Mouse (Mus musculus) small intestine, adult 2 months (tissue): ENCODE results near the gene Trim26. TPM values are rescaled to one million over a fixed set of nuclear protein-coding genes. Genes with fewer than 3 reads are reported as not detected.

Experiments used
- H3K27ac ChIP-seq: fragments of 200-500 bp; 2 replicates; pipeline ENCODE4 v1.5.1; 2012; ENCODE audit warnings: low read depth, low read length, control low read depth, inconsistent platforms; ENCODE audit not compliant: insufficient read depth
- H3K27me3 ChIP-seq: fragments of 200-500 bp; 2 replicates; pipeline ENCODE4 v1.6.1; 2012; ENCODE audit warnings: mild to moderate bottlenecking, moderate library complexity, low read length, inconsistent platforms; ENCODE audit not compliant: control insufficient read depth, insufficient read depth
- H3K36me3 ChIP-seq: fragments of 200-500 bp; 2 replicates; pipeline ENCODE4 v1.6.1; 2012; ENCODE audit warnings: mild to moderate bottlenecking, low read length, control low read depth, inconsistent platforms; ENCODE audit not compliant: control insufficient read depth, insufficient read depth
- H3K4me1 ChIP-seq: fragments of 200-500 bp; 2 replicates; pipeline ENCODE4 v1.6.1; 2012; ENCODE audit warnings: low read length, inconsistent platforms, mixed read lengths; ENCODE audit not compliant: control insufficient read depth, insufficient read depth, insufficient read length
- H3K4me3 ChIP-seq: fragments of 200-500 bp; 2 replicates; pipeline ENCODE4 v1.5.1; 2012; ENCODE audit warnings: low read depth, mild to moderate bottlenecking, control low read depth, inconsistent platforms, low read length, moderate library complexity
- CTCF ChIP-seq: fragments of 200-500 bp; IDR thresholded peaks from 2 replicates; pipeline ENCODE4 v1.5.1; 2012; ENCODE audit warnings: low read depth, mild to moderate bottlenecking, control low read depth, inconsistent platforms, low read length, moderate library complexity, mixed read lengths; ENCODE audit not compliant: insufficient replicate concordance, insufficient read length; ENCODE audit errors: extremely low read depth
- POLR2A ChIP-seq: fragments of 200-500 bp; IDR thresholded peaks from 2 replicates; pipeline ENCODE4 v1.6.1; 2012; ENCODE audit warnings: low read depth, mild to moderate bottlenecking, control low read depth, inconsistent platforms, low read length, moderate library complexity
- WGBS: fragments of 180-500 bp; shearing (Covaris S2); methylation state at CpG from one replicate; pipeline ENCODE4 v1.1.7; 2018; 5-methylcytosine and 5-hydroxymethylcytosine counted together
- polyA plus RNA-seq: library from polyadenylated mRNA; depleted of rRNA; stranded (reverse); fragments of >200 nt; gene quantifications from 2 replicates; pipeline ENCODE4 v1.2.3, GENCODE M21; 2012

Gene Trim26
- polyA plus RNA-seq, 1 experiment: 37.3 TPM

GRCm38 (mm10) chr17:36868836-36869235, 31.9 kb downstream of the Trim26 start:
- Histone ChIP-seq H3K27me3 (no peaks in the 10 kb centered on the region), H3K4me1 (peaks cover 11% of the 10 kb centered on the region; the same call in 1 of the 2 replicates), H3K27ac (no peak overlapping the region), H3K36me3 (no peaks in the 10 kb centered on the region; the same call in 1 of the 2 replicates), H3K4me3 (no peak overlapping the region)
- 89% methylated on average over 2 of the region's 2 CpGs for WGBS
- TF ChIP-seq CTCF: no peak
- TF ChIP-seq POLR2A: no peak

- peaks cover 9% of the 10 kb centered on the region; the same call in 1 of the 2 replicates for H3K4me1 ChIP-seq
- H3K27ac ChIP-seq: no peak within 1 kb of the TSS
- TF ChIP-seq POLR2A (no peak), CTCF (no peak)
- H3K27me3 ChIP-seq: no peaks in the 10 kb centered on the region
- no peaks in the 10 kb centered on the region; the same call in 1 of the 2 replicates for H3K36me3 ChIP-seq
- 79% methylated on average over 4 of the region's 4 CpGs for WGBS
- H3K4me3 ChIP-seq: no peak within 1 kb of the TSS
Measured at GRCm38 (mm10) chr17:36869284-36869954, 32.5 kb downstream of the Trim26 start, which contains the start of gene Trim10. Gene Trim10, plus strand, starts transcription at chr17:36869574.

- 73% methylated on average over 25 of the region's 25 CpGs for WGBS
- Histone ChIP-seq H3K4me1 (peaks cover 4% of the 10 kb centered on the region; the same call in 1 of the 2 replicates), H3K4me3 (no peak overlapping the region), H3K27me3 (no peaks in the 10 kb centered on the region), H3K27ac (no peak overlapping the region), H3K36me3 (no peaks in the 10 kb centered on the region)
- no peak for TF ChIP-seq CTCF
- TF ChIP-seq POLR2A: no peak
Measured at GRCm38 (mm10) chr17:36869955-36870810, 33.2 kb downstream of the Trim26 start.

GRCm38 (mm10) chr17:36874636-36875035, 37.7 kb downstream of the Trim26 start:
- 25% methylated on average over 4 of the region's 4 CpGs for WGBS
- Histone ChIP-seq H3K4me1 (no peaks in the 10 kb centered on the region; the same call in 1 of the 2 replicates), H3K4me3 (no peak overlapping the region), H3K27ac (no peak overlapping the region), H3K27me3 (no peaks in the 10 kb centered on the region), H3K36me3 (no peaks in the 10 kb centered on the region)
- TF ChIP-seq POLR2A (no peak), CTCF (no peak)

- 78% methylated on average over 2 of the region's 2 CpGs for WGBS
- no peaks in the 10 kb centered on the region for H3K27me3 ChIP-seq
- TF ChIP-seq CTCF (no peak), POLR2A (no peak)
- H3K27ac ChIP-seq: no peak overlapping the region
- H3K36me3 ChIP-seq: peaks cover 9% of the 10 kb centered on the region; the same call in 1 of the 2 replicates
- no peak overlapping the region for H3K4me3 ChIP-seq
- peaks cover 11% of the 10 kb centered on the region; the same call in 1 of the 2 replicates for H3K4me1 ChIP-seq
Measured at GRCm38 (mm10) chr17:36883350-36883749, 46.4 kb downstream of the Trim26 start.

GRCm38 (mm10) chr17:36885132-36885790, 48.3 kb downstream of the Trim26 start:
- TF ChIP-seq POLR2A (no peak), CTCF (no peak)
- H3K27me3 ChIP-seq: no peaks in the 10 kb centered on the region
- 45% methylated on average over 12 of the region's 12 CpGs for WGBS
- H3K27ac ChIP-seq: peak overlapping the region; percentile 92
- peaks cover 9% of the 10 kb centered on the region; the same call in 1 of the 2 replicates for H3K36me3 ChIP-seq
- H3K4me1 ChIP-seq: peaks cover 15% of the 10 kb centered on the region; the same call in 1 of the 2 replicates
- no peak overlapping the region for H3K4me3 ChIP-seq
